Mouse (Mus musculus) heart, embryonic 13.5 days (tissue): Measurements from ENCODE around the gene Asb11. TPM values are rescaled to one million over a fixed set of nuclear protein-coding genes. Genes with fewer than 3 reads are reported as not detected.

ENCODE experiments used
- ATAC-seq: fragments of 200-750 bp; cut with Nextera tagmentation; 2 replicates; pipeline ENCODE4 v1.8.0; 2017; ENCODE audit warnings: moderate TSS enrichment; ENCODE audit not compliant: insufficient number of reproducible peaks, low FRiP score, low TSS enrichment; ENCODE audit errors: extremely low read depth
- H3K27ac ChIP-seq: fragments of 300-500 bp; sonication (generic); replicated peaks from 2 replicates; pipeline ENCODE4 v1.5.1; 2015; ENCODE audit warnings: moderate library complexity, mild to moderate bottlenecking, inconsistent platforms
- H3K27me3 ChIP-seq: fragments of 300-500 bp; sonication (generic); replicated peaks from 2 replicates; pipeline ENCODE4 v1.6.1; 2015; ENCODE audit warnings: mild to moderate bottlenecking, inconsistent platforms
- H3K36me3 ChIP-seq: fragments of 300-500 bp; sonication (generic); 2 replicates; pipeline ENCODE4 v1.6.1; 2015; ENCODE audit warnings: mild to moderate bottlenecking, inconsistent platforms
- H3K4me1 ChIP-seq: fragments of 300-500 bp; sonication (generic); 2 replicates; pipeline ENCODE4 v1.6.1; 2015; ENCODE audit warnings: inconsistent platforms
- H3K4me2 ChIP-seq: fragments of 300-500 bp; sonication (generic); 2 replicates; pipeline ENCODE4 v1.6.1; 2015; ENCODE audit warnings: inconsistent platforms, mild to moderate bottlenecking, moderate library complexity
- H3K4me3 ChIP-seq: fragments of 300-500 bp; sonication (generic); 2 replicates; pipeline ENCODE4 v1.5.1; 2015; ENCODE audit warnings: moderate library complexity, mild to moderate bottlenecking, inconsistent platforms
- H3K9ac ChIP-seq: fragments of 300-500 bp; sonication (generic); 2 replicates; pipeline ENCODE4 v1.6.1; 2015; ENCODE audit warnings: inconsistent platforms, mild to moderate bottlenecking, moderate library complexity
- H3K9me3 ChIP-seq: fragments of 300-500 bp; sonication (generic); 2 replicates; pipeline ENCODE4 v1.6.1; 2016; ENCODE audit warnings: inconsistent platforms
- WGBS: fragments of 180-500 bp; shearing (Covaris S2); methylation state at CpG from one replicate; pipeline ENCODE4 v1.1.7; 2015; ENCODE audit warnings: mixed read lengths; 5-methylcytosine and 5-hydroxymethylcytosine counted together
- polyA plus RNA-seq: library from polyadenylated mRNA; unstranded; fragments of >200 nt; fragmentation: Nextera tagmentation; extraction: Ambion mirVana; gene quantifications from 2 replicates; pipeline ENCODE4 v1.2.1, GENCODE M21; 2015

The Asb11 gene
- polyA plus RNA-seq, 1 experiment from 2014 or later: 19.7 TPM

GRCm38 (mm10) chrX:164420518-164420917 is 16.3 kb upstream of the Asb11 start:
- ATAC-seq: no peak
- Histone ChIP-seq H3K27ac (0 out of 2 replicates have a peak overlapping the region, but pooled peaks have one; percentile 74), H3K4me2 (peak overlapping the region; percentile 74), H3K27me3 (no peaks in the 10 kb centered on the region), H3K36me3 (peaks cover 15% of the 10 kb centered on the region), H3K9ac (peak overlapping the region; percentile 87), H3K4me3 (peak overlapping the region; percentile 64), H3K4me1 (peaks cover 13% of the 10 kb centered on the region), H3K9me3 (no peaks in the 10 kb centered on the region)
- WGBS: 28% methylated on average over 3 of the region's 3 CpGs

- no peak overlapping the region for H3K27ac ChIP-seq
- no peaks in the 10 kb centered on the region for H3K27me3 ChIP-seq
- no peak overlapping the region for H3K9ac ChIP-seq
- H3K4me3 ChIP-seq: no peak overlapping the region
- 76% methylated on average over 1 of the region's 1 CpGs for WGBS
- no peaks in the 10 kb centered on the region for H3K9me3 ChIP-seq
- no peak overlapping the region for H3K4me2 ChIP-seq
- H3K4me1 ChIP-seq: peaks cover 13% of the 10 kb centered on the region
- H3K36me3 ChIP-seq: peaks cover 33% of the 10 kb centered on the region
- ATAC-seq: no peak
Measured at GRCm38 (mm10) chrX:164424821-164425220, 12.0 kb upstream of the Asb11 start.

DNA sequence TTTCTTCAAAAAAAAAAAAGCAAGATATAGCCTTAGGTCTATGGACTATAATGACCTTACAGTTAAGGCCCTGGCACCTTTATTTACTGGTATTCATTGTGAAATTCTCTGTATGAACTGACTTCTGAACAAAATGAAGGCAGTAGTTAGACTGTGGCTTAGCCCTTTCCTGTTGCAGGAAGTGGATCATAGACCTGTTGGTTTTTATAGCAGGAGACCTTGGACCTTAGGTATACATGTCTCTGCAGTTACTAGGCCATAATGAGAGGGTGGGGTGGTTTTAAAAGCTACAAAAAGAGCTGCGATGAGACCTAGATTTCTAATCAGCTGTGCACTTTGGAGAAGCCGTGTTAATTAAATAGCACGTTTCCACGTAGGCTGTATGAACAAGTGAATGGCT is 9.5 kb upstream of the Asb11 start:
- ATAC-seq: no peak
- H3K9me3 ChIP-seq: no peaks in the 10 kb centered on the region
- no peak overlapping the region for H3K9ac ChIP-seq
- peaks cover 55% of the 10 kb centered on the region for H3K36me3 ChIP-seq
- no peak overlapping the region for H3K27ac ChIP-seq
- no peaks in the 10 kb centered on the region for H3K27me3 ChIP-seq
- no peaks in the 10 kb centered on the region for H3K4me1 ChIP-seq
- WGBS: 84% methylated on average over 4 of the region's 4 CpGs
- H3K4me2 ChIP-seq: no peak overlapping the region
- H3K4me3 ChIP-seq: no peak overlapping the region

- Histone ChIP-seq H3K9me3 (no peaks in the 10 kb centered on the region), H3K4me2 (no peak overlapping the region), H3K27me3 (no peaks in the 10 kb centered on the region), H3K4me1 (no peaks in the 10 kb centered on the region), H3K36me3 (peaks cover 54% of the 10 kb centered on the region), H3K27ac (no peak overlapping the region), H3K4me3 (no peak overlapping the region), H3K9ac (no peak overlapping the region)
- no peak for ATAC-seq
- WGBS: 81% methylated on average over 2 of the region's 2 CpGs
Measured at GRCm38 (mm10) chrX:164428224-164428623, 8.6 kb upstream of the Asb11 start.

DNA sequence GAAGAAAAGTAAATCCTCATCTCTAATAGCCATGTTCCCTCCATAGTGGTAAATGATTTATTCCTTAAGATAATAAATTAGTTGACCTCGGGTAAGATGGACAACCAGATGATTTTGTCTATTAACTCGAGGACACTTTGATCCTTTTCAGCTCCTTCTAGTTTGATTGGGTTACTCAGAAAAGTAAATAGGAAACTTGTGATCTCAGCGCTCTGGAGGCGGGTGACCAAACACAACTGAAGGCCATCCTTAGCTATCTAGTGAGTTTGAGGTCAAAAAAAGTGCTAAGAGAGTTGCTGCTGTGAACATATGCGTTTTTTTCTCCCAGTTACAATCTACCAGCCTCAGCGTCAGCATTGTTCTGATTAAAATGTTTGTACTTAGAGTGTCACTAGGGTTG is 6.2 kb upstream of the Asb11 start:
- Histone ChIP-seq H3K4me3 (no peak overlapping the region), H3K36me3 (peaks cover 56% of the 10 kb centered on the region), H3K27me3 (no peaks in the 10 kb centered on the region), H3K27ac (no peak overlapping the region), H3K9ac (no peak overlapping the region), H3K4me2 (no peak overlapping the region), H3K4me1 (no peaks in the 10 kb centered on the region), H3K9me3 (0 out of 2 replicates have a peak, but pooled peaks cover 3% of the 10 kb centered on the region)
- WGBS: 83% methylated on average over 6 of the region's 6 CpGs
- ATAC-seq: no peak

DNA sequence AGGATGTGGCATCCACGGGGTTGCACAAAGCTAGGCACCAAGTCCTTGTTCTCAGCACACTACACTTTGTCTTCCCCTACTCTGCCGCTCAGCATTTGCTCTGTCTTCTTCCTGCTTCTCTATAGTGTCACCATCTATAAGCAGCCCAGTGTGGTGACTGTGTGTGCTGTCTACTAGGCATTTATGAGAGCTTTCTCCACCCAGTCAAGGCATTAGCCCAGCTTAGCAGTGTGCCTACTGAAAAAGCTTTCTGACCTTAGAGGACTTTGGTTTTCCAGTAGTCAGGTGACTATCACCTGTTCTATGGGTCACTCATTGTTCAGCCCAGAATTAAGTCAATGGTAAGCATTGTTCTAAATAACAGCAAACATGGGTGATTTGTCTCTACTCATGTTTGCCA is 5.7 kb upstream of the Asb11 start:
- H3K9ac ChIP-seq: no peak overlapping the region
- peaks cover 55% of the 10 kb centered on the region for H3K36me3 ChIP-seq
- no peaks in the 10 kb centered on the region for H3K27me3 ChIP-seq
- H3K4me3 ChIP-seq: no peak overlapping the region
- 0 out of 2 replicates have a peak, but pooled peaks cover 3% of the 10 kb centered on the region for H3K9me3 ChIP-seq
- no peak overlapping the region for H3K4me2 ChIP-seq
- ATAC-seq: no peak
- 78% methylated on average over 2 of the region's 2 CpGs for WGBS
- H3K4me1 ChIP-seq: no peaks in the 10 kb centered on the region
- H3K27ac ChIP-seq: no peak overlapping the region

DNA sequence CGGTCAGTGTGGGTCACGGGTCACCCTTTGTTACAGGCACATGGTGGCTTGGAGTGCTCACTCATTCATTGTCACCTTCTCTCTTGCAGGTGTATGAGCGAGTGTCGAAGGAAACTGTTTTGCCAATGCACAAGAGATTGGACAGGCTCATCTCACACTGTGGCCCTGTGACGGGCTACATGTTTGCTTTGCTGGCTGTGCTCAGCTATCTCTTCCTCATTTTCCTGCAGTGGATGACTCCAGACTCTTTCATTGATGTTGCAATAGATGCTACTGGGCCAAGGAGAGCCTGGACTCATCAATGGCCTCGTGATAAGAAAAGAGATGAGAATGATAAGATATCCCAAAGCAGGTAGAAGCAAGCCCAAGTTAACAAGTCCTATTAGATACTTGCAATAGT is 5.3 kb upstream of the Asb11 start:
- Histone ChIP-seq H3K36me3 (peaks cover 55% of the 10 kb centered on the region), H3K27ac (no peak overlapping the region), H3K27me3 (no peaks in the 10 kb centered on the region), H3K9me3 (0 out of 2 replicates have a peak, but pooled peaks cover 3% of the 10 kb centered on the region), H3K9ac (no peak overlapping the region), H3K4me2 (no peak overlapping the region), H3K4me3 (no peak overlapping the region), H3K4me1 (no peaks in the 10 kb centered on the region)
- WGBS: 82% methylated on average over 6 of the region's 6 CpGs
- no peak for ATAC-seq

- H3K27ac ChIP-seq: no peak overlapping the region
- peaks cover 55% of the 10 kb centered on the region for H3K36me3 ChIP-seq
- no peak overlapping the region for H3K9ac ChIP-seq
- H3K9me3 ChIP-seq: 0 out of 2 replicates have a peak, but pooled peaks cover 3% of the 10 kb centered on the region
- H3K4me3 ChIP-seq: no peak overlapping the region
- ATAC-seq: no peak
- WGBS: 94% methylated on average over 9 of the region's 9 CpGs
- H3K4me1 ChIP-seq: no peaks in the 10 kb centered on the region
- no peaks in the 10 kb centered on the region for H3K27me3 ChIP-seq
- no peak overlapping the region for H3K4me2 ChIP-seq
Measured at GRCm38 (mm10) chrX:164432682-164433081, 4.1 kb upstream of the Asb11 start.

DNA sequence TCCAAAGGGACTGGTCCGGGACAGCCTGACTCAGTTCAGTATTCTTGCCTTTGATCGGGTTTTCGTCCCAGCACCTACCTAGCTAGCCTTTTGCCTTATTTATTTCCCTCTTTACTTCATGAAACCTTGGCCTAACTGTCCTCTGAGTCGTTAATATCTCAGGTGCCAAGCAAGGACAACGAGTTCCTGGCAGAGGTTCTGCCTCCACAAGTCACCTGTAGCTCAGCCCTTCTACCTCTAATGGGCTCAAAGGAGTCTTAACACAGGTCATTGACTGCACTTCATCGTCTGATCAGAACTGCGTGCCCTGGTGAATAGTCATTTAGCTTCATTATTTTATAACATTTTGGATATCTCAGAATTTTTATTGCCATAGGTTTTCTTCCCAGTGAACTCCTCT is 2.7 kb downstream of the Asb11 start:
- peaks cover 4% of the 10 kb centered on the region; the same call in 1 of the 2 replicates for H3K4me1 ChIP-seq

DNA sequence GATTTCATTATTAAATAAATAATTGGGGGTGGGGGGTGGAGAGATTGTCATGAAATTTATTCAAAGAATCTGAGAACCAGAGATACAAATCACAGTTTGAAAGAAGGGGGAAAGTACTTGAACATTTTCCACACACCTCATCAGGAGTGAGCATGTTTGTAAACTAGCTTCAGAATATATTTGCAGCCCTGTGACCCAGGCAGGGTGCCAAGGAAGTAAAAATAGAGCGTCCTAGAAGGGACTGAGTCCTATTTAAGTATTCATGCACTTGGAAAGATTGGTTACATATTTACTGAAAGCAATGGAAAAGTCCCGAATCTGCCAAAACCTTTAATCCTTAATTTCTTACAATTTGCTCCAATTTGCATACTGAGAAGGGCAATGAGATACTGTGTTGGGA is 3.3 kb downstream of the Asb11 start:
- Histone ChIP-seq H3K4me3 (no peak overlapping the region), H3K36me3 (no peaks in the 10 kb centered on the region), H3K4me2 (peak overlapping the region; percentile 24; the same call in 1 of the 2 replicates), H3K27ac (peak overlapping the region; percentile 84), H3K4me1 (peaks cover 8% of the 10 kb centered on the region; the same call in 1 of the 2 replicates), H3K9ac (no peak overlapping the region), H3K27me3 (no peaks in the 10 kb centered on the region), H3K9me3 (no peaks in the 10 kb centered on the region)
- no peak for ATAC-seq
- WGBS: 44% methylated on average over 2 of the region's 2 CpGs

More for the DNA sequence above, 2.7 kb downstream of the Asb11 start:
- Histone ChIP-seq H3K4me2 (no peak overlapping the region), H3K27ac (peak overlapping the region; percentile 42; the same call in 1 of the 2 replicates), H3K4me3 (no peak overlapping the region), H3K9ac (no peak overlapping the region), H3K27me3 (no peaks in the 10 kb centered on the region), H3K36me3 (peaks cover 2% of the 10 kb centered on the region), H3K9me3 (no peaks in the 10 kb centered on the region)
- ATAC-seq: no peak
- WGBS: 76% methylated on average over 7 of the region's 7 CpGs

GRCm38 (mm10) chrX:164440703-164441102 is 3.9 kb downstream of the Asb11 start:
- ATAC-seq: no peak
- no peaks in the 10 kb centered on the region for H3K9me3 ChIP-seq
- H3K27ac ChIP-seq: peak overlapping the region; percentile 84
- H3K4me2 ChIP-seq: peak overlapping the region; percentile 24; the same call in 1 of the 2 replicates
- no peak overlapping the region for H3K4me3 ChIP-seq
- H3K36me3 ChIP-seq: no peaks in the 10 kb centered on the region
- 59% methylated on average over 3 of the region's 3 CpGs for WGBS
- H3K4me1 ChIP-seq: peaks cover 8% of the 10 kb centered on the region; the same call in 1 of the 2 replicates
- no peak overlapping the region for H3K9ac ChIP-seq
- H3K27me3 ChIP-seq: no peaks in the 10 kb centered on the region

- Histone ChIP-seq H3K4me3 (no peak overlapping the region), H3K36me3 (no peaks in the 10 kb centered on the region), H3K27ac (peak overlapping the region; percentile 84), H3K27me3 (no peaks in the 10 kb centered on the region), H3K9me3 (0 out of 2 replicates have a peak, but pooled peaks cover 1% of the 10 kb centered on the region), H3K9ac (no peak overlapping the region), H3K4me2 (no peak overlapping the region), H3K4me1 (peaks cover 8% of the 10 kb centered on the region; the same call in 1 of the 2 replicates)
- no peak for ATAC-seq
- 64% methylated on average over 3 of the region's 3 CpGs for WGBS
Measured at GRCm38 (mm10) chrX:164441306-164441705, 4.5 kb downstream of the Asb11 start.
